Mouse (Mus musculus): ENCODE measurements around the gene Qrsl1. TPM values are rescaled to one million over a fixed set of nuclear protein-coding genes. Genes with fewer than 3 reads are reported as not detected.

Qrsl1 gene
- total and polyA plus RNA-seq, 2 experiments from 2014 or later: 30.0 to 37.4 TPM

- Histone ChIP-seq H3K9ac (replicated peaks; ENCODE audit: low read depth, low read length) (no peak overlapping the region), H3K27me3 (ENCODE audit: control insufficient read depth, insufficient read depth, low read length) (no peaks in the 10 kb centered on the region), H3K4me1 (ENCODE audit: control insufficient read depth, insufficient read depth) (no peaks in the 10 kb centered on the region), H3K27ac (ENCODE audit: low read depth) (no peak overlapping the region), H3K9me3 (replicated peaks; ENCODE audit: control insufficient read depth, low read length) (0 out of 2 replicates have a peak, but pooled peaks cover 10% of the 10 kb centered on the region), H3K4me3 (ENCODE audit: low read depth, low read length) (no peak overlapping the region), H3K4me2 (ENCODE audit: low read depth, low read length) (no peak overlapping the region), H3K36me3 (replicated peaks; ENCODE audit: control insufficient read depth, insufficient read depth, low read length) (no peaks in the 10 kb centered on the region)
- TF ChIP-seq CTCF (IDR thresholded peaks at IDR 0.05; ENCODE audit: low read depth) (no peak), EP300 (IDR thresholded peaks at IDR 0.05; ENCODE audit: low read depth) (no peak)
- DNase-seq (ENCODE audit: low spot score) (no peak), ATAC-seq (ENCODE audit: insufficient read depth, low read depth) (no peak)
- 52% methylated on average over 2 of the region's 2 CpGs for WGBS
Observed at GRCm38 (mm10) chr10:43846141-43846622, 55.4 kb downstream of the Qrsl1 start.

- 0 out of 2 replicates have a peak, but pooled peaks cover 10% of the 10 kb centered on the region for H3K9me3 ChIP-seq (replicated peaks; ENCODE audit: control insufficient read depth, low read length)
- no peak overlapping the region for H3K27ac ChIP-seq (ENCODE audit: low read depth)
- TF ChIP-seq CTCF (IDR thresholded peaks at IDR 0.05; ENCODE audit: low read depth): no peak
- TF ChIP-seq EP300 (IDR thresholded peaks at IDR 0.05; ENCODE audit: low read depth): no peak
- 84% methylated on average over 3 of the region's 3 CpGs for WGBS
- no peak for ATAC-seq (ENCODE audit: insufficient read depth, low read depth)
- DNase-seq (ENCODE audit: low spot score): no peak
- H3K36me3 ChIP-seq (replicated peaks; ENCODE audit: control insufficient read depth, insufficient read depth, low read length): no peaks in the 10 kb centered on the region
- H3K4me2 ChIP-seq (ENCODE audit: low read depth, low read length): no peak overlapping the region
- H3K4me3 ChIP-seq (ENCODE audit: low read depth, low read length): no peak overlapping the region
- H3K27me3 ChIP-seq (ENCODE audit: control insufficient read depth, insufficient read depth, low read length): no peaks in the 10 kb centered on the region
- H3K9ac ChIP-seq (replicated peaks; ENCODE audit: low read depth, low read length): no peak overlapping the region
- H3K4me1 ChIP-seq (ENCODE audit: control insufficient read depth, insufficient read depth): no peaks in the 10 kb centered on the region
Observed at GRCm38 (mm10) chr10:43845442-43845841, 56.1 kb downstream of the Qrsl1 start.

GRCm38 (mm10) chr10:43841441-43841840, 60.1 kb downstream of the Qrsl1 start:
- TF ChIP-seq EP300 (IDR thresholded peaks at IDR 0.05; ENCODE audit: low read depth): no peak
- no peak for TF ChIP-seq CTCF (IDR thresholded peaks at IDR 0.05; ENCODE audit: low read depth)
- Histone ChIP-seq H3K9me3 (replicated peaks; ENCODE audit: control insufficient read depth, low read length) (0 out of 2 replicates have a peak, but pooled peaks cover 10% of the 10 kb centered on the region), H3K36me3 (replicated peaks; ENCODE audit: control insufficient read depth, insufficient read depth, low read length) (no peaks in the 10 kb centered on the region), H3K27me3 (ENCODE audit: control insufficient read depth, insufficient read depth, low read length) (no peaks in the 10 kb centered on the region), H3K4me1 (ENCODE audit: control insufficient read depth, insufficient read depth) (no peaks in the 10 kb centered on the region), H3K27ac (ENCODE audit: low read depth) (no peak overlapping the region), H3K4me2 (ENCODE audit: low read depth, low read length) (no peak overlapping the region), H3K4me3 (ENCODE audit: low read depth, low read length) (no peak overlapping the region), H3K9ac (replicated peaks; ENCODE audit: low read depth, low read length) (no peak overlapping the region)
- ATAC-seq (ENCODE audit: insufficient read depth, low read depth): no peak
- no peak for DNase-seq (ENCODE audit: low spot score)
- WGBS: 77% methylated on average over 5 of the region's 5 CpGs

GRCm38 (mm10) chr10:43832868-43833267, 68.7 kb downstream of the Qrsl1 start:
- TF ChIP-seq CTCF (IDR thresholded peaks at IDR 0.05; ENCODE audit: low read depth) (no peak), EP300 (IDR thresholded peaks at IDR 0.05; ENCODE audit: low read depth) (no peak)
- no peaks in the 10 kb centered on the region for H3K36me3 ChIP-seq (replicated peaks; ENCODE audit: control insufficient read depth, insufficient read depth, low read length)
- peaks cover 9% of the 10 kb centered on the region; the same call in 1 of the 2 replicates for H3K4me1 ChIP-seq (ENCODE audit: control insufficient read depth, insufficient read depth)
- DNase-seq (ENCODE audit: low spot score) (no peak), ATAC-seq (ENCODE audit: insufficient read depth, low read depth) (no peak)
- H3K4me2 ChIP-seq (ENCODE audit: low read depth, low read length): no peak overlapping the region
- H3K9me3 ChIP-seq (replicated peaks; ENCODE audit: control insufficient read depth, low read length): no peaks in the 10 kb centered on the region
- 31% methylated on average over 5 of the region's 5 CpGs for WGBS
- no peak overlapping the region for H3K4me3 ChIP-seq (ENCODE audit: low read depth, low read length)
- no peak overlapping the region for H3K9ac ChIP-seq (replicated peaks; ENCODE audit: low read depth, low read length)
- H3K27ac ChIP-seq (ENCODE audit: low read depth): no peak overlapping the region
- no peaks in the 10 kb centered on the region for H3K27me3 ChIP-seq (ENCODE audit: control insufficient read depth, insufficient read depth, low read length)

- Histone ChIP-seq H3K4me3 (ENCODE audit: low read depth, low read length) (no peak overlapping the region), H3K27me3 (ENCODE audit: control insufficient read depth, insufficient read depth, low read length) (no peaks in the 10 kb centered on the region), H3K4me2 (ENCODE audit: low read depth, low read length) (0 out of 2 replicates have a peak overlapping the region, but pooled peaks have one; percentile 1), H3K9me3 (replicated peaks; ENCODE audit: control insufficient read depth, low read length) (no peaks in the 10 kb centered on the region; the same call in 1 of the 2 replicates), H3K9ac (replicated peaks; ENCODE audit: low read depth, low read length) (no peak overlapping the region), H3K4me1 (ENCODE audit: control insufficient read depth, insufficient read depth) (peaks cover 9% of the 10 kb centered on the region; the same call in 1 of the 2 replicates), H3K36me3 (replicated peaks; ENCODE audit: control insufficient read depth, insufficient read depth, low read length) (no peaks in the 10 kb centered on the region), H3K27ac (ENCODE audit: low read depth) (no peak overlapping the region)
- ATAC-seq (ENCODE audit: insufficient read depth, low read depth): no peak
- TF ChIP-seq CTCF (IDR thresholded peaks at IDR 0.05; ENCODE audit: low read depth): no peak
- TF ChIP-seq EP300 (IDR thresholded peaks at IDR 0.05; ENCODE audit: low read depth): no peak
- 33% methylated on average over 17 of the region's 17 CpGs for WGBS
- no peak for DNase-seq (ENCODE audit: low spot score)
Observed at GRCm38 (mm10) chr10:43830251-43831018, 71.1 kb downstream of the Qrsl1 start.
